Mouse (Mus musculus) natural killer cell, adult 2 months (primary cell): ENCODE data around the gene A030005L19Rik.
"Not testable (repeated sequence)": the region's sequence is repeated elsewhere in the genome, so short reads cannot be mapped to it uniquely, and the experiment has no call there.

Source experiments
- DNase-seq, 2 experiments: peaks; one replicate each; pipeline ENCODE4 v3.0.0; 2022; ENCODE audit warnings: low spot score in 2 of 2

The A030005L19Rik gene

GRCm38 (mm10) chr1:82913025-82913424 lies at the start of gene A030005L19Rik:
Gene A030005L19Rik (plus strand): TSS chr1:82913325.
- DNase-seq = no peak

GRCm38 (mm10) chr1:82870202-82870601 lies 42.9 kb upstream of the A030005L19Rik start:
- DNase-seq = no peak

GRCm38 (mm10) chr1:82879172-82879571 lies 34.0 kb upstream of the A030005L19Rik start:
- DNase-seq = no peak

GRCm38 (mm10) chr1:82880196-82880595 lies 32.9 kb upstream of the A030005L19Rik start:
- DNase-seq = no peak

GRCm38 (mm10) chr1:82893269-82893668 lies 19.9 kb upstream of the A030005L19Rik start:
- no peak for DNase-seq

- DNase-seq = no peak
Observed at GRCm38 (mm10) chr1:82900567-82900966, 12.6 kb upstream of the A030005L19Rik start.

- DNase-seq = no peak
Observed at GRCm38 (mm10) chr1:82901201-82901600, 11.9 kb upstream of the A030005L19Rik start.

GRCm38 (mm10) chr1:82905886-82906285 lies 7.2 kb upstream of the A030005L19Rik start:
- DNase-seq = no peak

GRCm38 (mm10) chr1:82913434-82913833 lies 309 bp downstream of the A030005L19Rik start:
- not testable (repeated sequence) for DNase-seq

- DNase-seq = no peak
Observed at GRCm38 (mm10) chr1:82924650-82925049, 11.5 kb downstream of the A030005L19Rik start, which contains the start of gene A030014E15Rik. Gene A030014E15Rik (plus strand): TSS chr1:82924917.

- not testable (repeated sequence) for DNase-seq
Observed at GRCm38 (mm10) chr1:82930558-82930957, 17.4 kb downstream of the A030005L19Rik start.

- DNase-seq = not testable (repeated sequence)
Observed at GRCm38 (mm10) chr1:82931326-82931725, 18.2 kb downstream of the A030005L19Rik start, which contains the start of gene Gm6217. Gene Gm6217 (minus strand): TSS chr1:82931399.

- DNase-seq = no peak
Observed at GRCm38 (mm10) chr1:82938666-82939065, 25.5 kb downstream of the A030005L19Rik start.

- not testable (repeated sequence) for DNase-seq
Observed at GRCm38 (mm10) chr1:82942505-82942904, 29.4 kb downstream of the A030005L19Rik start.

GRCm38 (mm10) chr1:82943295-82943694 lies 30.2 kb downstream of the A030005L19Rik start, which contains the start of gene A030003K21Rik:
Gene A030003K21Rik (minus strand): TSS chr1:82943388.
- DNase-seq = not testable (repeated sequence)

- DNase-seq = not testable (repeated sequence)
Observed at GRCm38 (mm10) chr1:82946029-82946428, 32.9 kb downstream of the A030005L19Rik start.

GRCm38 (mm10) chr1:82948601-82949000 lies 35.5 kb downstream of the A030005L19Rik start:
- no peak for DNase-seq

GRCm38 (mm10) chr1:82955913-82956312 lies 42.8 kb downstream of the A030005L19Rik start, which contains the start of gene Gm7544:
Gene Gm7544 (minus strand): TSS chr1:82956013.
- DNase-seq = not testable (repeated sequence)

GRCm38 (mm10) chr1:82959870-82960385 lies 46.8 kb downstream of the A030005L19Rik start, which contains the start of gene Gm47955:
Gene Gm47955 (plus strand): TSS chr1:82960286.
- no peak for DNase-seq
